Mouse (Mus musculus) small intestine, adult 10 weeks (tissue): ENCODE results near the gene Exd1. TPM values are rescaled to one million over a fixed set of nuclear protein-coding genes. Genes with fewer than 3 reads are reported as not detected.

Experiments
- polyA plus RNA-seq: library from polyadenylated mRNA; stranded (reverse); fragments of 350-450 nt; fragmentation: Illumina TruSeq; extraction: RNeasy Lipid Tissue Mini Kit (QIAGEN cat#74804); gene quantifications from one replicate; pipeline ENCODE4 v1.2.3, GENCODE M21; 2014; ENCODE audit warnings: low replicate concordance

The Exd1 gene
- 0.30 TPM for polyA plus RNA-seq

GRCm38 (mm10) chr2:119547522-119548370 lies at the start of gene Exd1, which contains the start of gene Chp1:
Exd1 (minus strand) TSS chr2:119547627.
Chp1 (plus strand) TSS chr2:119547697.

GRCm38 (mm10) chr2:119477571-119478396 lies 69.6 kb downstream of the Exd1 start, which contains the start of gene Ino80:
Ino80 (minus strand) TSS chr2:119477687.

Other genes starting within 250 kb of the Exd1 start
- 0.30 TPM for gene Dll4, start 221.8 kb downstream of the Exd1 start, polyA plus RNA-seq
- gene Chac1, start 196.4 kb downstream of the Exd1 start, polyA plus RNA-seq: not detected
- 20.3 TPM for gene Ino80, start 69.9 kb downstream of the Exd1 start, polyA plus RNA-seq
- gene Chp1, start 70 bp upstream of the Exd1 start, polyA plus RNA-seq: 317 TPM
- 43.0 TPM for gene Nusap1, start 70.7 kb upstream of the Exd1 start, polyA plus RNA-seq
- gene Oip5, start 70.8 kb upstream of the Exd1 start, polyA plus RNA-seq: 18.3 TPM
- 55.0 TPM for gene Ndufaf1, start 115.2 kb upstream of the Exd1 start, polyA plus RNA-seq
- 18.2 TPM for gene Rtf1, start 127.4 kb upstream of the Exd1 start, polyA plus RNA-seq
- not detected for gene Itpka, start 194.7 kb upstream of the Exd1 start, polyA plus RNA-seq
- gene Ltk, start 212.8 kb upstream of the Exd1 start, polyA plus RNA-seq: not detected
- 0.48 TPM for gene Rpap1, start 239.9 kb upstream of the Exd1 start, polyA plus RNA-seq